Mouse (Mus musculus): ENCODE measurements at regions not wholly inside any gene's neighbourhood (a gene's known extent, or its start where the extent isn't known, plus 50 kb on each side); places are given as distances from the start of the nearest gene placed in this dataset.

- DNase-seq: no peak
- intact Hi-C loops (cut with DNase I): no loop called here
Observed at GRCm38 (mm10) chr13:60497714-60498400, 103.9 kb upstream of the Dapk1 start.

DNA sequence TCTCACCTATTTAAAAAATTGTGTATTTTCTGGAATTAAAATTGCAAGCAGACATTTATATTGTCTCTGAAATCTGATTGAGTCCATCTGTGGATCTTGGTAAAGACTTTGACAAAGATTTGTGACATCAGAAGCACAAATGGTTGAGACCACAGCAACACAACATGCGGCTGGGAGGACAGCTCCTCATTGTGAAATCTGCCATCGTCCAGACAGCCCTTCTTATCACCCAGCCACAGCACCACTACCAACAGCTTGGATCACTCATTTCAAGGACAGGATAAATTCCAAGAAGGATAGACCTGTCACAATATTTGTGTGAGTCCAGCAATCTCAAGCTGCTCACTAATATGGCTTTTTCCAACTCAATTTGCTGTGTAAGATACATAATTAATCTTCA is 97.6 kb upstream of the Dapk1 start:
- DNase-seq: no peak
- intact Hi-C loops (cut with DNase I): no loop called here

DNA sequence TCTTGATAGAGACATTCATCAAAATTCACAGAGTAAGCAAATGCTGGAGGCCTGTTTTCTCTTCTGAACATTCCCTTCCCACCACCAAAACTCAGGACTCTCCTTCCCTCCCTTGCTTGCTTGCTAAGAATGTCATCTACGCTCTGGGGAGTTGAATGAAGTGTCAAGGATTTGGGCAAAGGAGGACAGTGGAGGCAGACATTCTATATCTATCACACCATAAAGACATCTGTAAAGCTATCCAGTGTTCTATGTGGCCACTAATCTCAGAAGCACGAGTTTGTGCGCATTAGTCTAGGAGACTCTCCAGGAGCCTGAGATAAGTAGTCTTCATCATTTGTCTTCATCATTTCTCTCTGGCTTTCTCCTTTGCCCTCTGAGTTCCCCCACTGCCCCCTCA is 94.1 kb upstream of the Dapk1 start:
- intact Hi-C loops (cut with DNase I): no loop called here
- DNase-seq: no peak

GRCm38 (mm10) chr13:60508054-60508453 is 93.7 kb upstream of the Dapk1 start:
- intact Hi-C loops (cut with DNase I): no loop called here
- no peak for DNase-seq

- DNase-seq: peak; percentile 34
- intact Hi-C loops (cut with DNase I): no loop called here
Observed at GRCm38 (mm10) chr13:60508856-60509255, 92.9 kb upstream of the Dapk1 start.

GRCm38 (mm10) chr13:60511101-60511500 is 90.6 kb upstream of the Dapk1 start:
- DNase-seq: peak; percentile 83
- intact Hi-C loops (cut with DNase I): no loop called here

GRCm38 (mm10) chr13:60511628-60512027 is 90.1 kb upstream of the Dapk1 start:
- intact Hi-C loops (cut with DNase I): no loop called here
- DNase-seq: no peak

DNA sequence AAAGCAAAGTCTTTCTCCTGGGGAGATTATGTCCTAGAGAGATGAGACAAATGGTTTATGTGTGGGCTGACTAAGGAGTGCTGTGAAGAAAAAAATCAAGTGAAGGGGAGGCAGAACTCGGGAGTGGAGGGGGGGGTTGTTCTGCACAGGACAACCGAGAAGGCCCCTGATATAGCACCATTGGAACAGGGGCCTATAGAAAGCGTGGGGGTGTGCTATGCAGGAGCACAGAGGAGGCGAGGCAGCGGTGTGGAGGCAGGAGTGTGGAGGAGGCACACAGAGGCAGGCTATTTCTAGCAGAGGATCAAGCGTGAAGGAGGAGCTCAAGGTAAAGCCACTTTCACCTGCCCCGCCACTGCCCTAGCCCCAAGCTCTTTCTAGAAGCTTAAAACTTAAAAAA is 88.0 kb upstream of the Dapk1 start:
- intact Hi-C loops (cut with DNase I): no loop called here
- DNase-seq: no peak

DNA sequence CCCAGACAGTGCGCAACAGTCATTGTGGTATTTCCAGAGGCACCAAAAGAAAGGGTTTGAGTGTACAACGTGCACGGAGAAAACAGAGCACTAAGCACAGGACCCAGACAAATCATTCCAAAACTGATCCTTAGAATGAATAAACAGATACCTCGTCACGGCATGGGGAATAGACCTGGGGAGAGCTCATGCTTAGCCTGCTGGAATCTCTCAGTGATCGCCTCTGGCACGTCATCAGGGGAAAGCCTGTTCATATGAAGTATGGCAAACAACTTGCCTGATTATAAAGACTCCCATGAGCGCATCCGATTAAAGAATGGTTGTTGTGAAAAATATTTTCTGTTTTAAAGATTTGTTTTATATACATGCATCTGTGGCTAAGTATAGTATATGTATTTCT is 86.9 kb upstream of the Dapk1 start:
- intact Hi-C loops (cut with DNase I): no loop called here
- no peak for DNase-seq

- no peak for DNase-seq
- intact Hi-C loops (cut with DNase I): no loop called here
Observed at GRCm38 (mm10) chr13:60518010-60518409, 83.7 kb upstream of the Dapk1 start.

DNA sequence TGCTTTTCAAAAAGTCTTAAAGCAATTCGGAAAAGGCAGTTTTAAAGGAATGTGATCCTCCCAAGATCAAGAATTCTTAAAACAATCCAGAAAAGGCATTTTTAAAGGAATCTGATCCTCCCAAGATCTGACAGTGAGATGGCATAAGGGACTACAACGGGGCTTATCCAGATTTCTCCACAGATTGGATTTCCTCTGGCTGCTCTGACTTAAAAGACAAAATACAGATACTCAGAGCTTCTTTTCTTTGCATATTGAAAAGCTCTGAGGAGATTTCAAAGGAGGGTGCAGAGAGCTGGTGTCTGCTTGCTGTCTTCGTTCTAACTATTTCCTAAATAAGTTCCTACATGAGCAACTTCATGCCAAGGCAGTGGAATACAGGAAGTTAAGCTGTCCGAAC is 82.0 kb upstream of the Dapk1 start:
- intact Hi-C loops (cut with DNase I): no loop called here
- no peak for DNase-seq

DNA sequence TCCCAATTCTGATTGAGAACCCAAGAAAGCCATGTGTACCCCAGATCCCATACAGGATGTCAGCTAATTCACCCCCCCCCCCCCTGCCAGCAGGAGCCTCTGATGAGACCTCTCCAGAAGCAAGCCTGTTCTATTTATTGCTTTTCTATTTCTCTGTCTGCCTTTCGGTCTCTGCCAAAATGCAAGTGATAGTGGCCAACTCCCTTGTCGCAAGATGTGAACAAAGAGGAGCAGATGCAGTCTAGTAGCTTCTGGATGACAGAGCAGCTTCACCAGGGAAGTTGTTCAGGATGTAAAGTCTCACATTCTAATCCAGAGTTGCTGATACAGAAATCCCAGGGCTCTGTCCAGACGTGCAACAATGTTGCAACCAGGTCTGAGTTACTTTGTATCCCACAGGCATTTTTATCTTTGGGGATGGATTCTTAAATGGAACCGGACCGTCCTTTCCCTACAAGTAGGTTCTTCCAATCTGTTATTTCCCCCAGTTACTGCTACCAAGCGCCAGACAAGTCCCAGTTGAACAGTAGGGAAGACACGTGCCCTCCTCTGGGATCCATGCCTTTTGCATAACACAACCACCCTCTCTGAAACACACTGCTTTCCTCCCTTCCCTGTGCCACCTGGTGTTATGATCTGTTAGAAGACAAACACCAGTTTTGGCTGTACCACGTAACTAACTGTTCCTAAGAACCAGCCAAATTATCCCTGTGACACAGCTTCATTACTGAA is 78.9 kb upstream of the Dapk1 start:
- DNase-seq: peak; percentile 11
- intact Hi-C loops (cut with DNase I): no loop called here

DNA sequence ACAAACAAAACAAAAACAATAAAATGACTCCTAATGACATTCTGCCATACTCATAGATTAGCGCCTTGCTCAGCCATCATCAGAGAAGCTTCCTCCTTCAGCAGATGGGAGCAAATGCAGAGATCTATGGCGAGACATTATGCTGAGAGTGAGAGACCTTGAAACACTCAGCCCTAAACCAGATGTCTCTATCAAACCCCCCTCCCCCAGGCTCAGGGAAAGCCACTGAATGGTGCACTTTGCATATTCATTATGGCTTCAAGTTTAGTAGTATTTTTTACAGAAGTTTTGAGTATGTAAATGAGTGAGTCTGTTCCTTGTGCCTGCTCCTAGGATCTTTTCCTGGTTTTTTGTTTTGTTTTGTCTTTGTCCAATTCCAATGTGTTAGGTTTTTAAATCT is 73.9 kb upstream of the Dapk1 start:
- DNase-seq: no peak
- intact Hi-C loops (cut with DNase I): no loop called here

- intact Hi-C loops (cut with DNase I): no loop called here
- no peak for DNase-seq
Observed at GRCm38 (mm10) chr13:60528819-60529218, 72.9 kb upstream of the Dapk1 start.

- intact Hi-C loops (cut with DNase I): no loop called here
- peak; percentile 20 for DNase-seq
Observed at GRCm38 (mm10) chr13:60529381-60530069, 72.2 kb upstream of the Dapk1 start.

DNA sequence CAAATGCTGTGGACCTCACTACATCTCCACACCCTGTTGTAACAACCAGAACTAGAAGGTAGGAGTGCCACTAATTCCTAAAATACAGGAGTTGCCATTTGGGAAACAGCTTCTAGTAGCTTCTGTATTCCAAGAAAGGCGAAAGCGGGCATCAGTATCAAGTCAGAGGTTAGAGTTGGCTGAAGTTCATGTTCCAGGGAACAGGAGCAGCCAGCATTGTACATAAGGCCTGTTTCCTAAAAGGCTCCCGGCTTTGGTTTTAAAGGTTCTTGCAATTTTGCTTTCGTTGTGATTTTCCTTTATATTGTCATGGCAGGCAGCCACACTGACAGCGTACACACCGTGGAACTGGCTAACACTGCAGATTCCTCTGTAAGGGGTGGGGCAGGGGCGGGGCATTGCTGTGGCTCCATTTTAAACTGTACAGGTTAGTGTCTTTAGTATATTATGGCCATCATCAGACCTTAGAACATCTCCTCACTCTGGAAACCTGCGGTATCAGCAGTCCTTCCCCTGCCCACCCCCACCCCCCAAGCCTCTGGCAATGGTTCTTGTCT is 67.8 kb upstream of the Dapk1 start:
- intact Hi-C loops (cut with DNase I): no loop called here
- no peak for DNase-seq

DNA sequence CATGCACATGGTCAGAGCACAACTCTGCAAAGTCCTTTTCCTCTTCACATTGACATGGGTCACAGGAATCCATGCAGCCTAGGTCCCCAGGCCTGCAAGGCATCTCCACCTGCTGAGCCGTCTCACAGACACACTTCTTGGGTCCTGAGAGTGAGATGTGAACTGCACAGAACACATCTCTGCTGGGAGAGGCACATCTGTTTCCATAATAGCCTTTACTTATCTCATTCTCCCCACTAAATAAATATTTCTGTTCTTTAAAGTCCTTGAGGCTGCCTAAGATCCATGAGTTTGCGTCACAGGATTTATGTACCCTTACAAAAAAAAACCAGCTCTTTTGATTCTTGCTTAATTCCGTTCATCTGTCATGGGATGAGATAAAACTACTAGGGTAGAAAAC is 67.2 kb upstream of the Dapk1 start:
- DNase-seq: no peak
- intact Hi-C loops (cut with DNase I): no loop called here

GRCm38 (mm10) chr13:60535045-60535444 is 66.7 kb upstream of the Dapk1 start:
- DNase-seq: no peak
- intact Hi-C loops (cut with DNase I): no loop called here

- intact Hi-C loops (cut with DNase I): no loop called here
Observed at GRCm38 (mm10) chr13:60536725-60537124, 65.0 kb upstream of the Dapk1 start.

DNA sequence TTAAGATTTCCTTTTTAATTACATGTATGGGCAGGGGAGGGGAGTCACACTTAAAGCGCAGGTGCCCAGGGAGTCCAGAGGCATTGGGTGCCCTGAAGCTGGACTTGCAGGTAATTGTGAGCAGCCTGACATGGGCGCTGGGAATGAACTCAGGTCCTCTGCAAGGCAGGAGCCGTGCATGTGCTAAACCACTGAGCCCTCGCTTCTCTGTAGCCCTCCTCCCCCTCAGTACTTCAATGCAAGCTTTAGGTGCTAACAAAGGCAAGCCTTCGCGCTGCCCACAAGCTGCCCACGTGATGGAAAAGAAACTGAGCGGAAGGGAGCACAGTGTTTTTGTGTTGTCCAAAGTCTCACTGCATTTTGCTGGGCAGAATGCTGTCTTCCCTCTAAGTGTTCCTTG is 63.6 kb upstream of the Dapk1 start:
- intact Hi-C loops (cut with DNase I): no loop called here
- DNase-seq: no peak

More at GRCm38 (mm10) chr13:60536725-60537124, 65.0 kb upstream of the Dapk1 start:
- DNase-seq: no peak

DNA sequence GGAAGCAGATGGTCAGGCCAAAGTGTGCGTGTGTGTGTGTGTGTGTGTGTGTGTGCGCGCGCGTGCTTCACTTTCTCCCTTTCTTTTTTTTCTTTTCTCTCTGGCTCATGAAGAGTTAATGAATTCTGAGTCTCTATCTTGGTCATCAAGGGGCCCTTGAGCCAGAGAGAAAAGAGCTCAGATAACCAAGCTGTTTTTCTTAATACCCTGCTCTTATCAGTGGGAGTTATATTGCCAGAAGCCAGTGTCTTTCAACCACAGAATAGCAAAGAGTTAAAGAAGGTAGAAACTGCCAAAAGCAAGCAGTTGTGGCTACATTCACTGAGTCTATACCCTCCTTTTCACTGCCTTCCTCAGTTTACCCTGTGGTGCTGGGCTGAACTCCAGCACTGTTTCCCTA is 60.6 kb upstream of the Dapk1 start:
- no peak for DNase-seq
- intact Hi-C loops (cut with DNase I): no loop called here

DNA sequence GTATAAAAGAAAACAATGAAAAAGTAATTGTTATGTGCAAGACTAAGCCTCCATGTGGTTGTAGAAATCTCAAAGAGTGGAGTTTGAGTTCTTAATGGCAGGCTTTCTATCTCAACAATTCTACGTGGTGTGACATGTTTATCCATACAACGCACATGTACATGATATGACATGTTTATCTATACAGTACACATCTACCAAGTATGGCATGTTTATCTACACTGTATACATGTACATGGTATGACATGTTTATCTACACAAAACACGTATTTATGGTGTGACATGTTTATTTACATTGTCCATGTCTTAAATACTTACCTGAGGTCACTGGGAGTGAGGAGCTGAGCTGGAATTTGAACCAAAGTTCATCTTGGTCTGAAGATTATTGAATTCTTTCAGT is 57.4 kb upstream of the Dapk1 start:
- intact Hi-C loops (cut with DNase I): no loop called here
- DNase-seq: no peak
